Mouse (Mus musculus) CD4-positive, CD25-positive, alpha-beta regulatory T cell, adult 9 weeks (primary cell): Measurements from ENCODE around the gene Man1a. TPM values are rescaled to one million over a fixed set of nuclear protein-coding genes. Genes with fewer than 3 reads are reported as not detected.

ENCODE experiments used
- polyA plus RNA-seq: library from polyadenylated mRNA; unstranded; fragments of 100-300 nt; shearing (Covaris generic); gene quantifications from one replicate; pipeline ENCODE4 v1.2.1, GENCODE M21; 2017

Man1a gene
- 20.9 TPM for polyA plus RNA-seq

DNA sequence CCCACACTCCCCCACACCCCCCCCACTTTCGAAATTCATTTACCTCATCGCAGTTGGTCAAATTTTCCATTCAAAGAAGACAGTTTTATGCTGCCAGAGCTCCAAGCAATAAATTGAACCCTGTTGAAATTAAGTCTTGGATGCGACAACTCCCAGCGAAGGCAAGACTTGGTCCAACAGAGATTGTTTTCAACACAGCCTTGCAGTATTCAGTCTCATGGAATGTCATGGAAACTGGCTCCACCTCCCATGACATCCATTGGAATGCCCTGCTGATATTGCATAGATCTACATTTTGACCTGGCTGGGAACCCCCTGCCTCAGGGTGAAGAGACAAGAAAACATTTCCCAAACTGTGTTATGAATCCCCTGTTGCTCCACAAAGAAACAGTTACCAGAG, at the start of gene Man1a:
Man1a (minus strand) TSS at position 190 of the 400 bp plus-strand sequence.

